Mouse (Mus musculus) cerebral cortex, adult 2 months (tissue): ENCODE data around the gene Iqsec1.

Experiments
- WGBS: fragments of 180-500 bp; shearing (Covaris S2); methylation state at CpG from one replicate; pipeline ENCODE4 v1.1.7; 2018; 5-methylcytosine and 5-hydroxymethylcytosine counted together

The Iqsec1 gene

DNA sequence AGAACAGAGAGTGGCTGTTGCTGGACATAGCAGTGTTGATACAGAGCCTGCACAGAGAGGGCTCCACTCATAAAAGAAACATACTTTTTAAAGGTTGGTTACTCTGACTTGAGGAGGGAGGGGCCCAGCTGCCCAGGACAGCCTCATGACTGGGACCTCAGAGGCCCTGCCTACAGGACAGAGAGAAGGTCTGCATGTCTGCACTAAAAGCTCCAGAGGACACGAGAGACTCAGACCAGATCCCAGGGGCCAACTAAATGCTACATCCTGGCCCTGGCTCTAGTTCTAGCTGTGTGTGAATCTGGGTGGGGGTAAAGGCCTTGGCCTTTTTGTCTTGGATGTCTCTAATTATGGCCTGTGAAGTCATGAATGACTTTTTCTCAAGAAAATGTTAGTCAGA, 288.4 kb downstream of the Iqsec1 start:
- WGBS, result 76% methylated on average over 1 of the region's 1 CpGs

- 38% methylated on average over 6 of the region's 6 CpGs for WGBS
These were observed 289.6 kb downstream of the Iqsec1 start for GRCm38 (mm10) chr6:90698843-90699242.

DNA sequence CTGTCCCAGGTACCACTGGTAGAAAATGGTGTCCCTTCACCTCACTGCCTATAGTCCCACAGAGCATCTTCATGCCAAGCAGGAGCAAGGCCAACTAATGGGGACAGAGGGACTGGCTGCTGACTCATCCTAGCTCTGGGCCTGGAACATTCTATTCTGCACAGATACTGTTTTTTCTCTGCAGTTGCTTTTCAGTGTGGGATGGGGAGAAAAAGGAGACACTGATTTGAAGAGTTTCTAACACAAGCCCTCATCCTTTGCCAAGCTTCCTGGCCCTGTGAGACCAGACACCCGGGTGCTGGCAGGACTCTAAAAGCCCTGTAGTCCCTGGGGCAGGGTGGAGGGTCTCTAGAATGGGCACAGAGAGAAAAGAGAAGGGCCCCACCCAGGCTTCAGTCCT, 292.7 kb downstream of the Iqsec1 start:
- 3% methylated on average over 1 of the region's 1 CpGs for WGBS

DNA sequence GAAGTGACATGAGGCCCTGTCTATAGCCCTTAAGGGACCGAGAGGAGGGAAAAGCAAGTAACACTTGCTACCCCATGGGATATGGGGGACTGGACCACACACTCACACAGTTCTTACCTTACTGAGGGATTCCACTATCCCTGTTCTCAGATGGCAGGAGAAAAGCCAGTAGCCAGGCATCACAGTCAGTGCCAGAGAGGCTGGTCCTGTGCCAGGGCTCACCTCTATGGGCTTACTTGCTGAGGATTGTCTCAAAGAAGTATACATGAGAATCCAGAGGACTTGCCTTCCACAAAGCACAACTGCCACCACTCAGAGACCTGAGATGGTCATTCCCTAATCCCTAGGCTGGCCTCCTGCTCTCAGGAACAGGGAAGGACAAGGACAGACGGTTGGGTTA, 296.1 kb downstream of the Iqsec1 start:
- WGBS, result 92% methylated on average over 2 of the region's 2 CpGs

DNA sequence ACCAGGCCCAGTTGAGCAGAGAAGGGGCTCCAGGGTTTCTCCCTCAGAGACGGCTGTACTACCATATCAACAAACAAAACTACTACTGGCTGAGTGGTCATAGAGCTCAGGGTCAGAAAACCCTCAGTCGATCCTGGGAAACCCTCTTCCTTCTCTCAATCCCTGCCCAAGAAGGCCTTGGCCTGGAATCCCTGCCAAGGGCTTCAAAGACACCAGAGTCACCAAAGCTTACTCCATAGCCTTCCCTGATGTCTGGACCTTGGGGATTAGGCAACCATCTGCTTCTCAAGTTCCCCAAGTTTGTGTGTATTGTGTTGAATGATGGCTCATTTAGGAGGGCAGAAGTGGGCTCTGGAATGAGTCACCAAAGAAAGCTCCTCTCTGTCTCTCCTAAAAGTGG, 296.6 kb downstream of the Iqsec1 start:
- 73% methylated on average over 2 of the region's 2 CpGs for WGBS

DNA sequence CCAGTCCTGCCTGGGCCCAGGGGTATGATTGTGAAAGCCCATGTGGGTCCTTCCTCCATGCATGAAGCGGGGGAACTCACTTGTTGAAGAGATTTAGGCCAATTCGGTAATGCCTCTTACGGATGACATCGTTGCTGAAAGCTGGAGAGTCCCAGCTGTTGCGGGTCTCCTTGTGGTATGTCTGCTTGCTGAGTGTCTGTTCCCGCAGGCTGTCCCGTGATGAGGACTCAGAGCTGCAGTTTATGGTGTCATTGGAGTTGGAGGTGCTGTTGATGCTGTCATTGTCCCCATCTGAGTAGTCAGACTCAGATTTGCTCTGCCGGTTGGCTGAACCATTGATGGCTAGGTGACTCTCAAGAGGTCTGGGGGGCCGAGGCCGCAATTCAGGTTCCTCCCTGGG, 299.0 kb downstream of the Iqsec1 start:
- WGBS, result 76% methylated on average over 10 of the region's 10 CpGs

DNA sequence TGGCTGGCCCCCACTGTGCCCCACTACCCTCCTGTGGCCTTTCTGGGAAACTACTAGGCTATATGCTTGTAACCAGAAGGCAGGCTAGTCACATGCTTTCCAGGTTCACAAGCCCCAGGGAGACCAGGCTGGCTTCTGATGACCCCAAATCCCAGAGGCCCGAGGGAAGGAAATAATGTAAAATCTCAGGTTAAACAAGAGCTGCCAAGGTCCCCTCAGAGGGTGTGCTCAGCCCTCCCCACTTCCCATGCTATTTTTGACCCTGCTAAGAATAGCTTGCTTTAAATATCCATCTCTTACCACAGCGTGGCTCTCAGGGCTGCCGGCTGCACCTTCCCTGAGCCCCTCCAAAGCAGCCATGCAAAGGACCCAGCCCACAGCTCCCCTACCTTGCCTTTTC, 299.7 kb downstream of the Iqsec1 start:
- 14% methylated on average over 3 of the region's 3 CpGs for WGBS

DNA sequence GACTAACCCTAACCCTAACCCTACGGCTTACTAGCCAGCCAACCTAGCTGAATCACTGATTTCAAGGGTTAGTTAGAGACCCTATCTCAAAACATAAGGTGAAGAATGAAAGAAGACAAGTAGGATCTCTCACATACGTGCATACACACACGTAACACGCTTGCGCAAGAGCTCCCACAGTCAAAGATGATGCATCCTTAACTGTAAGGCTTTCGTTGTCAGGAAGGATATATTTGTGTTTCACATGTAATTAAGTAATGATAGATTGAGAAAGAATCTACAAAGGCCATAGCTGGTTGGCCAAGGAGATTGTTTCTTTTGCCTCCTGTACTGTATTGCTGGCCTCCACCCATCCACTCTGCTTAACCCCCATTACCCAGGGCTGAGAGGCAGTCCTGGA, 300.5 kb downstream of the Iqsec1 start:
- 92% methylated on average over 6 of the region's 6 CpGs for WGBS

GRCm38 (mm10) chr6:90686812-90687211, 301.7 kb downstream of the Iqsec1 start:
- 91% methylated on average over 1 of the region's 1 CpGs for WGBS

DNA sequence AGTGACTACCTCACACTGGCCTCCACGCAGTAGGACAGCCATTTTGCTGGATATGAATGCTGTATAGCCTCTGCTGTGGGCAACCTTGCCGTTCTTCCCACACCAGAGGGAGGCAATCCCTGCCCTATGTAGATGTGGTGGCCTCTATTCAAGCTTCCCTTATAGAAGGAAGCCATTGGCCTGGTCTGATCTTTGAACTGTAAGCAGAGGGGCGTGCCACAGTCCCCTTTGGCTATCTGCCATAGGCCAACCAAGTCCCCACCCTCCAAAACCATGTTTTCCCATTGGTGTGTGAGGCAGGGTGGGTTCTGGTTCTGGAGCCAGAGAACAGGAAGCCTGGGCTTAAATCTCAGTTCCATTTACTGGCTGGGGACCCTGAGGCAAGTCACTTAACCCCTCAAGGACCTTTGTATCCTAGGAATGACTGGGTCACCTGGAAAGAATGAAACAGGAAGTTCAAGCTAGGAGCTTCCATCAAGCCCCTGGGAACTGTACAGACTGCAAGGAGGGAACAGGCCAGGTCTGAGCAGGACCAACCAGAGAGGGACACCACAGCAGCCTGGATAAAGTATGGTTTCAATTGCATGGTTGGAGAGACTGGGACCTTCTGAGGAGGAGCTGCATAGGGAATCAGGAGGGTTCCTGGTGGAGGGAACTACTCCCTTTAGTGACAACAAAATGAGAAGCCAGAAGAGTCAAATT, 304.5 kb downstream of the Iqsec1 start:
- WGBS, result 79% methylated on average over 3 of the region's 3 CpGs

GRCm38 (mm10) chr6:90680401-90680800, 308.1 kb downstream of the Iqsec1 start:
- WGBS, result 86% methylated on average over 12 of the region's 12 CpGs

GRCm38 (mm10) chr6:90678759-90679158, 309.7 kb downstream of the Iqsec1 start:
- 55% methylated on average over 4 of the region's 4 CpGs for WGBS

DNA sequence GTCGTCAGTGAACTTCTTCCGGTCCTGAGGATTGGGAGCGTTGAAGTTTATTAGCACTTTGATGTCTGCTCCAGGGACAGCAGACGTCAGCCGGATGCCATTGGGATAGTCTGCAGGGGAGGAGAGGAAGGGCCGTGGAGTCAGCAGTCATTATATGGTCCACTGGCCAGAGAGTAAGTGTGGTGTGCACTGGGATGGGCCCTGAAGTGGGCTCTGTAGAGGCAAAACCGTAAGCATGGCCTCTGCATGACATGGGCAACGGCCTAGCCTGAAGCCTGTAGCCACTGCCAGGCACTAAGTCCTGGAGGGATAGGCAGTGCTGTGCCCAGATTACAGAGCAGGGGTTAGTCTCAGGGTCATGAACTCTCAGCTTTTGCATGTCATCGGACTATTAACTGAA, 319.8 kb downstream of the Iqsec1 start:
- 89% methylated on average over 9 of the region's 9 CpGs for WGBS

DNA sequence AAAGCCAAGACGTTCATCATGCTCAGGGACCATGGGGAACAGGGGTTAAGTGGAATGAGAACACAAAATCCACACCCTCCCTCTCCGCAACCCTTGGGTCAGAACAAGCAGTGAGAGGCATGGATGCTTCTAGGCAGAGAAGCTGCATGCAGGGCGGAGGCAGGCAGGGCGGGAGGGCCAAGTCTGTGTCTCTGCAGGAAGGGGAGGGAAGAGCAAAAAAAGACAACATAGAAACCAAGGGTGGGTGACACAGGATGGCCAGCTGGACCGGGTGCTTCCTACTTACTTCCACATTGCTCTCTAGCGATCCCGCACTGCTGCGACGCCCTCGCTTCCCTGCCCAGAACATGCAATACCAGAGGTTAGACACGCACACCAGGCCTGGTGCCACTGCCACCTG, 324.7 kb downstream of the Iqsec1 start:
- WGBS, result 74% methylated on average over 11 of the region's 11 CpGs

DNA sequence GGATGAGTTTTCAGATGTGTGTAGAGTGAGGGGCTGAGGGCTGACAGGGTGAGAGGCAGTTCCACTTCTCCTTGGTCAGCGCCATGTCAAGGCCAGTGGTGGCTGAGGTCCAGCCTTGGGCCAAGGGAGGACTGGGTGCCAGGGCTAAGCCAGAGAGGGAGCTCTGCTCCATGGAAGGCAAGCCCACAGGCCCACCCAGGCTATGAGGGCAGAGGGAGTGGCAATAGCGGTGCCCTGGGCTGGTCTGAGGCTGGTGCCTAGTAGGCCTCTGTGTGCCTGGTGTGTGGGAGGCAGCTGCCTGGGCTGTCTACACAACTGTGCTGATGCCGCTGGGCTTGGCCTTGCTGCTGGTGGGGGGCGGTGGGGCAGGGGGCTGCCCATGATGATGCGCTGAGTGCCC, 326.3 kb downstream of the Iqsec1 start:
- 93% methylated on average over 5 of the region's 5 CpGs for WGBS

- 90% methylated on average over 11 of the region's 11 CpGs for WGBS
These were observed 327.5 kb downstream of the Iqsec1 start for GRCm38 (mm10) chr6:90661029-90661399.

GRCm38 (mm10) chr6:90660398-90661028, 328.0 kb downstream of the Iqsec1 start:
- 78% methylated on average over 20 of the region's 20 CpGs for WGBS

- 74% methylated on average over 2 of the region's 2 CpGs for WGBS
These were observed 328.6 kb downstream of the Iqsec1 start for GRCm38 (mm10) chr6:90659913-90660312.

DNA sequence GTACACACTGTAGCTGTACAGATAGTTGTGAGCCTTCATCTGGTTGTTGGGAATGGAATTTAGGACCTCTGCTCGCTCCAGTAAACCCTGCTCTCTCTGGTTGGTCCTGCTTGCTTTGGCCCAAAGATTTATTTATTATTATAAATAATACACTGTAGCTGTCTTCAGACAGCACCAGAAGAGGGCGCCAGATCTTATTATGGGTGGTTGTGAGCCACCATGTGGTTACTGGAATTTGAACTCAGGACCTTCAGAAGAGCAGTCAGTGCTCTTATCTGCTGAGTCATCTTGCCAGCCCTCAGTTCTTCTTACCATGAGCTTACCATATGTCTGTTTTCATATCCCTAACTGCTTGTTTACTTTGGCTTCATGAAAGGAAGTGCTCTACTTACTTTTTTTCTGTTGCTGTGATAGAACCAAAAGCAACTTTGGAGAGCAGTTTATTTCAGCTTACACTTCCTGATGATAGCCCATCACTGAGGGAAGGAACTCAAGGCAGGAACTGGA, 332.1 kb downstream of the Iqsec1 start:
- 64% methylated on average over 2 of the region's 2 CpGs for WGBS

DNA sequence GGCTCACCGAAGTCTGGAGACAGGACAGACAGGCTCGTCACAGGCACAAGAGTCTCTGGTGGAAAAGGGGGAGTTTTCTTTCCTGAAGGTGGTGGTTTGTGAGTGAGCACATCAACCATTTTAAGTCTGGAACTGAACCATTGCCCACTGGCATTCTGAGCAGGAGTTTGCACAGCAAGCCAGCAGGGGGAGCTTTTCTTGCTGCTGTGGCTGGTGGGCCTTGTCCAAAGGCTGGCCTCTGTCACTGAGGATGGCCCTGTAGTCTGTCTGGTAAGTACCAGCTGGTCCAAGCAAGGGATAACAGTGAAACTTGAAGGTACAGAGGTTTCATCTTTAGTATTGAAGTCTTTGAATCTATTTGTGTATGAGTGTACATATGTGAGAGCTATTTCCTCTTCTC, 334.7 kb downstream of the Iqsec1 start:
- WGBS, result 52% methylated on average over 2 of the region's 2 CpGs

DNA sequence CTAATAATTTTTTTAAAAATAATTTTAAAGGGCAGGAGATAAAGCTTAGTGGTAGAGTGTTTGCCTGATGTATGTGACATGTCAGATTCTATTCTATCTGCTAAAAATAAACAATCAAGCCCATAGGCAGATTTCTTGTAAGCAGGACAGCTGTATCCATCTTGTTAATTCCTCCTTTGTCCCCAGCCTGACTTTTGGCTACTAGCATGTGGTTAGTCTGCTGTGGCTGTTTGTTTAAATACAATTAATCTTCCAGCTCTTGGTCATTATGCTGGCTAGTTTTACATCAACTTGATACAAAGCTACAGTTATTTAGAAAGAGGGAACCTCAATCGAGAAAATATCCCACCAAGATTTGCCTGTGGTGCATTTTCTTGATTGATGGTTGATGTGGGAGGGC, 337.9 kb downstream of the Iqsec1 start:
- WGBS, result 55% methylated on average over 1 of the region's 1 CpGs

GRCm38 (mm10) chr6:90649279-90649678, 339.2 kb downstream of the Iqsec1 start:
- 84% methylated on average over 4 of the region's 4 CpGs for WGBS

DNA sequence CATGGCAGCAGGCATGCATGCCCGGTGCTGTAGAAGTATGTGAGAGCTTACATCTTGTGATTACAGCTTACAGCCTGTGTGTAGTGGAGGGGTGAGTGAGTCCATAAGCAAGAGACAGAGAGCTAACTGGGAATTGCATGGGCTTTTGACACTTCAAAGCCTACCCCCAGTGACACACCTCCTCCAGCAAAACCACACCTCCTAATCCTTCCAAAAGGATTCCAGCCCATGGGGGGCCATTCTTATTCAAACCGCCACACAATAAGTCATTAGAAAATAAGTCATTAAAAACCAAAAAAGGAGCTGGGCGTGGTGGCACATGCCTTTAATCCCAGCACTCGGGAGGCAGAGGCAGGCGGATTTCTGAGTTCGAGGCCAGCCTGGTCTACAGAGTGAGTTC, 340.1 kb downstream of the Iqsec1 start:
- WGBS, result 94% methylated on average over 6 of the region's 6 CpGs

DNA sequence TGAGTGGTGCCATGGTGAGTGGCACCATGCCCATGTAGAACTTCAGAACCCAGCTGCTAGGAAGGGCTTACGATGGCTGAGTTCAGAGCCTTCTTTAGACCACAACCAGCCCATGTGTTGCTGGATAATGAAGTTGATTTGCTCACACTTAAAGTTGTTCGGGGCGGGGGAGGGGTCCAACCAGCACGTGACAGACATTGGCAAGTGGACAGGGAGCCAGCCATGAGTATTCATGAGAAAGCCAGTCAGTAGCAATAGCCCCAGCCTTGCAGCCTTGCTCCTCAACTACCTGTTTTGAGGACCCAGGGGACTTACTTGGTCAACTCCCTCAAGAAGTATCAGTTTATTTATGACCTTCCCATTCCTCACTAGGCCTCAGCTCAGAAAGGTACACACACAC, 343.5 kb downstream of the Iqsec1 start:
- WGBS, result 56% methylated on average over 4 of the region's 4 CpGs
